Mouse (Mus musculus) heart, adult 18-20 months (tissue): ENCODE data around the gene Ndufa13. TPM values are rescaled to one million over a fixed set of nuclear protein-coding genes. Genes with fewer than 3 reads are reported as not detected.
"Not testable (repeated sequence)": the region's sequence is repeated elsewhere in the genome, so short reads cannot be mapped to it uniquely, and the experiment has no call there.

Experiments used
- DNase-seq, 2 experiments: peaks; one replicate each; pipeline ENCODE4 v3.0.0; 2021 to 2022; ENCODE audit warnings: mixed read lengths in 1 of 2
- long read RNA-seq, 2 experiments: library from polyadenylated mRNA; stranded (forward); transcript quantifications; one replicate each; pipeline ENCODE4 v2.0.0; 2021
- total RNA-seq, 2 experiments: library from RNA; stranded (reverse); gene quantifications; 2 replicates each; pipeline ENCODE4 v1.2.3; 2021

Ndufa13 gene
- 100 to 1,000 TPM; 455 to 494 TPM for total RNA-seq
- long read RNA-seq, experiment 1, partial matches to known transcripts: 1,914 of 1,944 reads
- long read RNA-seq, experiment 1, other reads (novel, unspliced or antisense): 30 of 1,944 reads
- long read RNA-seq, experiment 2, partial matches to known transcripts: 1,520 of 1,539 reads
- long read RNA-seq, experiment 2, other reads (novel, unspliced or antisense): 19 of 1,539 reads

- DNase-seq: peak; percentile 29 to 62
Measured at GRCm38 (mm10) chr8:69902163-69903062, at the start of gene Ndufa13, which contains the start of the genes Tssk6 and Yjefn3. TSS of gene Ndufa13 (minus strand) at chr8:69902558. TSS of gene Tssk6 (plus strand) at chr8:69902184. TSS of gene Yjefn3 (minus strand) at chr8:69902712.

GRCm38 (mm10) chr8:69950300-69950699 is 47.9 kb upstream of the Ndufa13 start:
- DNase-seq: no peak

- not testable (repeated sequence) for DNase-seq
Measured at GRCm38 (mm10) chr8:69942495-69942894, 40.1 kb upstream of the Ndufa13 start.

GRCm38 (mm10) chr8:69940386-69940785 is 38.0 kb upstream of the Ndufa13 start:
- no peak for DNase-seq

DNA sequence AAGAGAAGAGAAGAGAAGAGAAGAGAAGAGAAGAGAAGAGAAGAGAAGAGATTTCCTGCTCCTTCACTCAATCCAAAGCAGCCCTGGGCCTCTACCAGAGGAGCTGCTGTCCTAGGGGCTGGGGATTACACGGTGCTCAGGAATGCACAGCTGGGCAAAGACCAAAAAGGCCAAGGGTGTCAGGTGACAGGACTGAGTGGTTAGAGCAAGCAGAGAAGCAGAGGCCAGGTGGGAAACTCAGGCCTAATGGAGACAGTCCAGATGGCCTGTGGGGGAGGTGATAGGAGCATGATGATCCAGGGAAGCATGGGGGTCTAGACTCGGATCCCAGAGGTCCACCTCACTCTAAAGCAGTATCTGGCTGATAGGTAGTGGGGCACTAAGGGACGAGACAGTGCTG is 37.3 kb upstream of the Ndufa13 start:
- peak in 1 of 2 experiments; percentile 26 for DNase-seq

DNA sequence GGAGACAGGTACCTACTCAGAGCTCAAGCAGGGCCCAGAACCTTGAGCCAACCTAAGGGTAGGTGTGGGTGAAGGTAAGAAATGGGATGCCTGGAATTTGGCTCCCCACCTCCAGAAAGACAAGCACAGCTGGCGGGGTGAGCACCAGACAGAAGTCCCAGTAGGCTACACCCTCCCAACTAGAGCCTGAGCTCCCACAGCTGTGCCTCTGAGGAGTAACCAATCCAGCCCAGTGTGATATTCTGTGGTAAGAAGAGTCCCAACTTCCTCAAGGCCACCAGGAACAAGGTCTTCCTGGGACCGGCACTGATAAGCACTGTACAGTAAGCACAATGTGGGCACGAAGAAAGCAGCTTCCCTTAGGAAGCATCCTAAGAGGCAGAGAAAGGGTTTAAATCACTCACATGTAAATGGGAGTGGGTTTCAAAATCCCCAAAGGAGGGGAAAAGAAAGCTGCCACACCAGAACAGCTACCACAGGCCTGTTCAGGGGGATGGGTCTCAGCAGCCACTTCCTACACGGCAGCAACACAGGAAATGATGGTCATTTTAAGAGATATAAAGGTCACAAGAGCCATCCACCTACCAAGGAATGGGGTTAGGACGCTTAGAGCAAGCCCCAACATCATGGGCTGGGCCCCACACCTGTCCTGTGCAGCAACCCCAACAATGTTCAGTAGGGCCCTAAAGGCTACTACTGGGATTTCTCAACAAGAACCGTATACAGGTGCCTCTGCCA is 36.1 kb upstream of the Ndufa13 start:
- peak in 1 of 2 experiments; percentile 12 for DNase-seq

GRCm38 (mm10) chr8:69937466-69937865 is 35.1 kb upstream of the Ndufa13 start:
- no peak for DNase-seq

DNA sequence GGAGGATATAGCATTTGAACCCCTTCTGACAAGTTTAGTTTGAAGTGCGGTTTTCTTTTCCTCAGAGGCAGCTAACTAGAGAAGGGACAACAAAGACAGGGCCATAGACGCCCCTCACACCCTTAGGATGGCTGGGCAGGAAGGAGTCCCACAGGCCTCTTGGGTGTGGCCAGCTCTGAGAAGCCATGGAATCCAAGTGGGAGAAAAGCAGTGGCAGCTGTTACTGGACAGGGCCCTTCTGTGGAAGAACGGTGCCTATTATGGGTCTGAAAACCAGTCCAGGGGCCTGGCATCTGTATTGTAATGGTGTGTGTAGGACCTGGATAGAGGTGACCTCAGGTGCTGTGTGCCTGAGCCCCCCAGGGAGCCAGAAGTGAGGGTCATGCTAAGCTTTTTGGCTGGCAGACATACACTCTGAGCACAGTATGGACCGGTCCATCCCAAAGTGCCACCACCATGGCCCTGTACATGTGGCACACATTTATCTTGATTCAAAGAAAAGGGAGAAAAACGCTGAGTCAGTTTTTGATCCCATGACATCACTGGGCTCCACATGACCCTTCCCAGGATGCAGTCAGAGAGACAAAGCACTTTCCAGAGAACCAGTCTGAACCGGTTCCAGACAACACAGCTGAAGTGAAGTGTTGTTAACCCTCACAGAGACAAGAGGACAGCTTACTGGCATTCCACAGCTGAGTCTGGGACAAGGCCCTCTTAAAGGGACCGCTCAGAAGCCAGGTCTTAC is 33.9 kb upstream of the Ndufa13 start:
- DNase-seq: peak; percentile 63 to 67

- no peak for DNase-seq
Measured at GRCm38 (mm10) chr8:69935431-69935830, 33.1 kb upstream of the Ndufa13 start.

GRCm38 (mm10) chr8:69934582-69934981 is 32.2 kb upstream of the Ndufa13 start:
- DNase-seq: no peak

- no peak for DNase-seq
Measured at GRCm38 (mm10) chr8:69933811-69934210, 31.5 kb upstream of the Ndufa13 start.

DNA sequence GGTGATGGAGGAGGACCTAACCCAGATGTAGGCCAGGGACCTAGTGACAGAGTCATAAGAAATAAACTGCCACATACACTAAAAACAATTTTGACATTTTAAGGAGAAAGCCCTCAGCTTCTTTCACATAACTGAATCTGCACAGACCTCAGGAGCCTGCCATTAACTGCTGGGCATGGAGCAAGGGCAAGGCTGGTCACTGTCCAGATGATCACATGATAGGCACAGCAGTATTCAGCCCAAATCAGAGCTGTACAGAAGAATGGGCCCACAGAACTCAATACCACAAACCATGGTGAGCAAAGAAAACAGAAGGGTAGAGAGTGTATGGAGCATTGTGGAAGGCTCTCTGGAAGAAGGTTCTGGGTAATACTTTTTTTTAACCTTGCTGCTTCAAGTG is 24.5 kb upstream of the Ndufa13 start:
- DNase-seq: no peak

DNA sequence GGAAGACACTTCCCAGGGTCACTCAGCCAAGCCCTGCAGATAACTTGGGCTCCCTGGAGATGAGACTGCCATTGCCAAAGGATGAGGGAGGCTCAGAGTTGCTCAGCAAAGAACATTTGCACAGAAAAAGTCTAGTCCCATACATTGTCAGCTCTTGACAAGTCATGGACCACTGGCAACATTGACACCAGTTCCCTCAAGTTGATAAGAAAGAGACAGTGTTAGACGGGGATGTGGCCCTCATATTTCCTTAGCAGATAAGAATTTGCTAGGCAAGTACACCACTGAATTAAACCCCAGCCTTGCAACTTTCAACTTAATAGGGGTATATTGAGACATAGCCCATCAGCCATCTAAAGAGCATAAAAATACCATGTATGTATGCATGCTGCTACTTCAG is 21.6 kb upstream of the Ndufa13 start:
- DNase-seq: no peak

GRCm38 (mm10) chr8:69921141-69921540 is 18.8 kb upstream of the Ndufa13 start:
- DNase-seq: no peak

- DNase-seq: peak; percentile 70 to 82
Measured at GRCm38 (mm10) chr8:69919876-69920662, 17.7 kb upstream of the Ndufa13 start.

DNA sequence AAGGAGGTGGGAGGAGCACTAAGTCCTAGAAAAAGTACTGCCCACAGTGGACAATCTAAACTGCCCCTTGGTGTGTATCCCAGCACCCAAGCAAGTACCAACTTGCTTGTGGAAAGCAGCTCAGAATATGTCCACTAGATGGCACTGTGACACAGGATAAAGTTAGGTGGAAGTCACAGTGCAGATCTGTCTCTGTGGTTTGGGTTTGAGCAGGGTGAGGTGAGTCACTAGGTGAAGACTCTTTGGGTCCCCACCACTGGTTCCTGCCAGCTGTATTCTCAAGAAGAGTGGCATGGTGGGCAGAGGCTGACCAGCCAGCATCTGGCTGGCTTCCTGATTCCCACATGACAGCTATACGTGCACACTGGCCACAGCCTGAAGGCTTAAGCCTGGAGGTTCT is 16.7 kb upstream of the Ndufa13 start:
- peak; percentile 83 to 91 for DNase-seq

DNA sequence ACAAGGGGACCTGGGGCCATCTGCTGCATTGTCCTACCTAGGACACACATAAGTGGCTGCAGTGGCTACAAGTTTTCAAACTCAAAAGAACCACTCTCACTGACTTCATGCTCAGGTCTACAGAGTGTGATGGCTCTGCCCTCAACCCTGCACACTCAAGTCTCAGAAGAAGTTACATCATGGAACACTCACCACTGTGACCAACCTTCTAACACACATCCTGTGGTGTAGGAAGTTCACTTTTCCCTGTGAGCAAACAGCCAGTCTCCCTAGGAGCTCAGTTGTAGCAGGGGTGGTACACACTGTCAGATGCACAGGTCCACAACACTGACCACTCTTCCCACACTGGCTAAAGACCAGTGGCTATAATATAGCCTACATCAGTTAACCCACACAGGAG is 16.1 kb upstream of the Ndufa13 start:
- no peak for DNase-seq

GRCm38 (mm10) chr8:69915748-69916147 is 13.4 kb upstream of the Ndufa13 start:
- DNase-seq: peak; percentile 54 to 65

GRCm38 (mm10) chr8:69914526-69914925 is 12.2 kb upstream of the Ndufa13 start:
- DNase-seq: no peak

GRCm38 (mm10) chr8:69912478-69913074 is 10.2 kb upstream of the Ndufa13 start:
- DNase-seq: no peak

- no peak for DNase-seq
Measured at GRCm38 (mm10) chr8:69911917-69912316, 9.6 kb upstream of the Ndufa13 start.
